Comparison of ENCODE assay signal across 8 mouse cellular contexts in genomic region chr2:164968451-164968851, GRCm38 (mm10). TPM values are rescaled to one million over a fixed set of nuclear protein-coding genes. Genes with fewer than 3 reads are reported as not detected.
A peak's percentile ranks its signal among the peaks of the same experiment; 100 is the strongest.
DNase-seq lines count a peak whose midpoint lies in the region; ATAC-seq and TF ChIP-seq lines count a peak whose summit lies in the region.

No protein-coding gene starts in this region.

- H3K9me3 ChIP-seq in ES-E14 (ENCODE audit: control insufficient read depth, insufficient read depth, low read depth, low read length), result no peaks in the 10 kb centered on the region
- H3K9me3 ChIP-seq in forebrain, embryonic 15.5 days, result no peaks in the 10 kb centered on the region
- no peaks in the 10 kb centered on the region for H3K9me3 ChIP-seq in hindbrain, embryonic 11.5 days (ENCODE audit: control insufficient read depth, low read length)

- H3K4me2 ChIP-seq in forebrain, embryonic 15.5 days (replicated peaks), result peak overlapping the region; percentile 52
- peak overlapping the region; percentile 66 for H3K4me2 ChIP-seq in hindbrain, embryonic 11.5 days (replicated peaks; ENCODE audit: low read depth, low read length)

- peaks cover 53% of the 10 kb centered on the region for H3K27me3 ChIP-seq in forebrain, embryonic 15.5 days
- H3K27me3 ChIP-seq in hindbrain, embryonic 11.5 days (ENCODE audit: control insufficient read depth, insufficient read depth, low read length), result peaks cover 53% of the 10 kb centered on the region

- no peaks in the 10 kb centered on the region for H3K36me3 ChIP-seq in ES-E14 (ENCODE audit: control insufficient read depth, insufficient read depth, low read length, poor library complexity, severe bottlenecking)
- H3K36me3 ChIP-seq in forebrain, embryonic 15.5 days, result no peaks in the 10 kb centered on the region
- no peaks in the 10 kb centered on the region for H3K36me3 ChIP-seq in hindbrain, embryonic 11.5 days (ENCODE audit: control insufficient read depth, insufficient read depth, low read length)

- ATAC-seq in forebrain, embryonic 15.5 days (replicated peaks), result peak; percentile 21; the same call in 1 of the 2 replicates
- ATAC-seq in hindbrain, embryonic 11.5 days (ENCODE audit: low FRiP score), result no peak

- peak; percentile 81 for DNase-seq in ES-E14 (ENCODE audit: low read depth, low spot score)
- DNase-seq in adrenal gland, postnatal 36 days, result peak; percentile 83 to 88
- peak; percentile 85 for DNase-seq in hindbrain, embryonic 11.5 days (ENCODE audit: low spot score)
- peak; percentile 48 to 61 for DNase-seq in layer of hippocampus, postnatal 25 days (ENCODE audit: extremely low spot score in 1 of 2, low spot score in 1 of 2)
- peak; percentile 56 for DNase-seq in lung, postnatal 25 days (ENCODE audit: low spot score)
- peak; percentile 56 for DNase-seq in right cerebral cortex, postnatal 14 days
- DNase-seq in spleen, adult 12 weeks (ENCODE audit: low spot score), result no peak

- H3K4me3 ChIP-seq in ES-E14 (ENCODE audit: insufficient read depth in 1 of 2, low read depth in 1 of 2, low read length in 2 of 2, poor library complexity in 1 of 2, severe bottlenecking in 1 of 2), result peak overlapping the region; percentile 60 to 76
- peak overlapping the region; percentile 47 for H3K4me3 ChIP-seq in forebrain, embryonic 15.5 days
- peak overlapping the region; percentile 38 for H3K4me3 ChIP-seq in hindbrain, embryonic 11.5 days (ENCODE audit: low read depth, low read length)

- H3K9ac ChIP-seq in ES-E14 (ENCODE audit: insufficient read depth, low read depth, low read length, poor library complexity, severe bottlenecking), result no peak overlapping the region
- H3K9ac ChIP-seq in forebrain, embryonic 15.5 days (replicated peaks), result peak overlapping the region; percentile 63
- H3K9ac ChIP-seq in hindbrain, embryonic 11.5 days (ENCODE audit: low read depth, low read length), result peak overlapping the region; percentile 55; the same call in 1 of the 2 replicates

- WGBS in forebrain, embryonic 15.5 days, result 1% methylated on average over 29 of the region's 29 CpGs
- WGBS in hindbrain, embryonic 11.5 days, result under 1% methylated on average over 26 of the region's 29 CpGs

- H3K27ac ChIP-seq in ES-E14 (ENCODE audit: insufficient read depth, low read depth, low read length, poor library complexity, severe bottlenecking), result no peak overlapping the region
- H3K27ac ChIP-seq in forebrain, embryonic 15.5 days (replicated peaks), result peak overlapping the region; percentile 76
- peak overlapping the region; percentile 74 for H3K27ac ChIP-seq in hindbrain, embryonic 11.5 days (ENCODE audit: low read depth, low read length)

- in situ Hi-C loops in ES-E14 (cut with MboI; ENCODE audit: low sequenced_read_pairs in 2 of 2, unreplicated experiment in 2 of 2), result no loop called here

- H3K4me1 ChIP-seq in ES-E14 (ENCODE audit: control insufficient read depth in 2 of 2, insufficient read depth in 2 of 2, low read length in 2 of 2, poor library complexity in 1 of 2), result peaks cover 0 to 13% of the 10 kb centered on the region in 2 experiments; a peak in 1 of 4 replicates
- H3K4me1 ChIP-seq in forebrain, embryonic 15.5 days, result peaks cover 60% of the 10 kb centered on the region
- peaks cover 22% of the 10 kb centered on the region for H3K4me1 ChIP-seq in hindbrain, embryonic 11.5 days (replicated peaks; ENCODE audit: control insufficient read depth, insufficient read depth, low read length)

TF ChIP-seq in ES-E14, 5 proteins besides CTCF, POLR2A, EP300 and RAD21:
- TF ChIP-seq ZC3H11A (IDR thresholded peaks at IDR 0.05; ENCODE audit: borderline replicate concordance, low read depth, low read length) (no peak), HCFC1 (IDR thresholded peaks at IDR 0.05; ENCODE audit: borderline replicate concordance, insufficient read depth, low read length) (peak; percentile 46; the same call in 1 of the 2 replicates)

RNA-seq across cellular contexts. Expression of gene Slc12a5, which starts 7.8 kb away (rescaled TPM):
- total RNA-seq in ES-E14 (2012; rRNA removed), result 1.7 and 2.0 TPM in 2 replicates
- 1 to 10 TPM; 4.3 to 7.9 TPM for total RNA-seq in adrenal gland, postnatal 36 days (2021)
- polyA plus RNA-seq in forebrain, embryonic 15.5 days (2015; fragmentation: Nextera tagmentation; extraction: Ambion mirVana), result 16.2 and 17.2 TPM in 2 replicates
- 7.4 and 7.5 TPM in 2 replicates for polyA plus RNA-seq in hindbrain, embryonic 11.5 days (2014; fragmentation: Nextera tagmentation; extraction: Ambion mirVana)
- total RNA-seq in layer of hippocampus, postnatal 25 days (2021), result 100 to 1,000 TPM; 366 to 382 TPM

RNA-seq across cellular contexts. Expression of gene Mmp9, which starts 27.9 kb away (rescaled TPM):
- total RNA-seq in ES-E14 (2012; rRNA removed), result 5.8 and 7.0 TPM in 2 replicates
- total RNA-seq in adrenal gland, postnatal 36 days (2021), result under 1 TPM; 0.56 to 0.60 TPM
- 17.9 and 19.5 TPM in 2 replicates for polyA plus RNA-seq in forebrain, embryonic 15.5 days (2015; fragmentation: Nextera tagmentation; extraction: Ambion mirVana)
- polyA plus RNA-seq in hindbrain, embryonic 11.5 days (2014; fragmentation: Nextera tagmentation; extraction: Ambion mirVana), result 1.3 TPM in 2 replicates
- total RNA-seq in layer of hippocampus, postnatal 25 days (2021), result 1 to 10 TPM; 1.5 to 1.8 TPM

RNA-seq across cellular contexts. Expression of gene Zfp335, which starts 56.9 kb away (rescaled TPM):
- 18.5 and 22.4 TPM in 2 replicates for total RNA-seq in ES-E14 (2012; rRNA removed)
- 10 to 100 TPM; 14.8 to 18.3 TPM for total RNA-seq in adrenal gland, postnatal 36 days (2021)
- 15.7 and 16.7 TPM in 2 replicates for polyA plus RNA-seq in forebrain, embryonic 15.5 days (2015; fragmentation: Nextera tagmentation; extraction: Ambion mirVana)
- 8.6 and 8.8 TPM in 2 replicates for polyA plus RNA-seq in hindbrain, embryonic 11.5 days (2014; fragmentation: Nextera tagmentation; extraction: Ambion mirVana)
- 10 to 100 TPM; 23.3 to 29.1 TPM for total RNA-seq in layer of hippocampus, postnatal 25 days (2021)

Comparison
In these comparisons a context has a peak if more than half of its experiments do, and no peak if none do; other contexts are left out.
1. RNA of gene Slc12a5, which starts 7.8 kb away (total RNA-seq): 366 to 382 TPM in layer of hippocampus, postnatal 25 days; 4.3 to 7.9 TPM in adrenal gland, postnatal 36 days and 1.7 to 2.0 TPM in ES-E14; every median in the first group is over 10 times any median in the second.
2. Peak in every context shown above with its lines, with median percentiles within 50 percentile points of each other: H3K4me3 ChIP-seq.